Mouse (Mus musculus) limb, embryonic 15.5 days (tissue): Measurements from ENCODE around the gene Il2ra. TPM values are rescaled to one million over a fixed set of nuclear protein-coding genes. Genes with fewer than 3 reads are reported as not detected.
"Not testable (repeated sequence)": the region's sequence is repeated elsewhere in the genome, so short reads cannot be mapped to it uniquely, and the experiment has no call there.

ENCODE experiments used
- ATAC-seq: fragments of 200-750 bp; cut with Nextera tagmentation; 2 replicates; pipeline ENCODE4 v1.8.0; 2017; ENCODE audit warnings: low read depth, moderate TSS enrichment; ENCODE audit not compliant: insufficient number of reproducible peaks, low FRiP score, low TSS enrichment
- H3K27ac ChIP-seq: fragments of 300-500 bp; sonication (generic); 2 replicates; pipeline ENCODE4 v1.5.1; 2015; ENCODE audit warnings: moderate library complexity, mild to moderate bottlenecking, inconsistent platforms
- H3K27me3 ChIP-seq: fragments of 300-500 bp; sonication (generic); 2 replicates; pipeline ENCODE4 v1.6.1; 2015; ENCODE audit warnings: inconsistent platforms
- H3K36me3 ChIP-seq: fragments of 300-500 bp; sonication (generic); 2 replicates; pipeline ENCODE4 v1.6.1; 2015; ENCODE audit warnings: inconsistent platforms
- H3K4me1 ChIP-seq: fragments of 300-500 bp; sonication (generic); 2 replicates; pipeline ENCODE4 v1.6.1; 2015; ENCODE audit warnings: inconsistent platforms
- H3K4me2 ChIP-seq: fragments of 300-500 bp; sonication (generic); 2 replicates; pipeline ENCODE4 v1.6.1; 2015; ENCODE audit warnings: mild to moderate bottlenecking, inconsistent platforms
- H3K4me3 ChIP-seq: fragments of 300-500 bp; sonication (generic); 2 replicates; pipeline ENCODE4 v1.5.1; 2015; ENCODE audit warnings: mild to moderate bottlenecking, inconsistent platforms
- H3K9ac ChIP-seq: fragments of 300-500 bp; sonication (generic); 2 replicates; pipeline ENCODE4 v1.6.1; 2015; ENCODE audit warnings: inconsistent platforms
- H3K9me3 ChIP-seq: fragments of 300-500 bp; sonication (generic); 2 replicates; pipeline ENCODE4 v1.6.1; 2016; ENCODE audit warnings: inconsistent platforms
- WGBS: fragments of 180-500 bp; shearing (Covaris S2); methylation state at CpG from one replicate; pipeline ENCODE4 v1.1.7; 2015; 5-methylcytosine and 5-hydroxymethylcytosine counted together
- polyA plus RNA-seq: library from polyadenylated mRNA; unstranded; fragments of >200 nt; fragmentation: Nextera tagmentation; extraction: Ambion mirVana; gene quantifications from 2 replicates; pipeline ENCODE4 v1.2.1, GENCODE M21; 2015

Gene Il2ra
- polyA plus RNA-seq, 1 experiment from 2014 or later = not detected

DNA sequence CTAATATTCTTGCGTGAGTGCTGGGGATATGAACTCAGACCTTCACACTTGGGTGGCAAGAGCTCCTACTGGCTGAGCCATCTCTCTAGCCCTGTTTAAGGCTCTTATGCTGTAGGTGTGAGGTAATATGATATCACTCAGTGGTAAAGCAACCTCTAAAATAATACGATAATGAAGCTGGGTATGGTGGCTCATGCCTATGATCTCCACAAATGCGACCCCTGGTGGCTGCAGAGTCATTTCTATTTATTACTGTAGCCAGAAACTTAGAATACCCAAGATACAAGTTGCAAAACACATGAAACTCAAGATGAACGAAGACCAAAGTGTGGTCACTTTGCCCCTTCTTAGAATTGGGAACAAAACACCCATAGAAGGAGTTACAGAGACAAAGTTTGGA lies 67.5 kb downstream of the Il2ra start:
- not testable (repeated sequence) for H3K27ac ChIP-seq, H3K4me1 ChIP-seq, H3K9me3 ChIP-seq, ATAC-seq, H3K4me3 ChIP-seq, H3K9ac ChIP-seq, H3K36me3 ChIP-seq, H3K4me2 ChIP-seq, H3K27me3 ChIP-seq
- 48% methylated on average over 4 of the region's 4 CpGs for WGBS

GRCm38 (mm10) chr2:11712483-11712990 lies 69.9 kb downstream of the Il2ra start:
- H3K9ac ChIP-seq = no peak overlapping the region
- H3K9me3 ChIP-seq = no peaks in the 10 kb centered on the region
- H3K36me3 ChIP-seq = no peaks in the 10 kb centered on the region
- no peaks in the 10 kb centered on the region for H3K4me1 ChIP-seq
- H3K27me3 ChIP-seq = no peaks in the 10 kb centered on the region
- H3K4me2 ChIP-seq = no peak overlapping the region
- WGBS = 76% methylated on average over 6 of the region's 6 CpGs
- ATAC-seq = no peak
- H3K27ac ChIP-seq = no peak overlapping the region
- no peak overlapping the region for H3K4me3 ChIP-seq

GRCm38 (mm10) chr2:11713021-11713420 lies 70.4 kb downstream of the Il2ra start:
- Histone ChIP-seq H3K27me3 (no peaks in the 10 kb centered on the region), H3K9ac (no peak overlapping the region), H3K36me3 (no peaks in the 10 kb centered on the region), H3K4me1 (no peaks in the 10 kb centered on the region), H3K4me2 (no peak overlapping the region), H3K4me3 (no peak overlapping the region), H3K9me3 (no peaks in the 10 kb centered on the region), H3K27ac (no peak overlapping the region)
- WGBS = 61% methylated on average over 3 of the region's 3 CpGs
- ATAC-seq = no peak

DNA sequence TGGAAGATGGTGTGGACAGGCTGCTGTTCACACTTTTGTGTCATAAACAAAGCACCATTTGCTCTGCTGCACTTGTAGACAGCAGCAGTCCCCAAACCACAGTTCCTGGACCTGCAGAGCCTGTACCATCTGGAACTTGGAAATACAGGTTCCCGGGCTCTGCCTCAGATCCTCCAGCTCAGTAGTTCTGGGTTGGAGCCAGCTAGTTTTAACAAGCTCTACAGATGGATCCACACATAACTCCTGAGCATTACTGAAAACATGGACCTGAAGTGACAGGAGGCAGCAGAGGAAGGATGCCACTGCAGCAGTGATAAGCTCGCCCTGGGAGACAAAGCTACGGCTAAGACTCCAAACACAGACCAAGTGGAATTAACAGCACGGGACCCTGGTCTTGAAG lies 71.9 kb downstream of the Il2ra start:
- Histone ChIP-seq H3K4me2 (no peak overlapping the region), H3K27me3 (no peaks in the 10 kb centered on the region), H3K9me3 (no peaks in the 10 kb centered on the region), H3K4me1 (no peaks in the 10 kb centered on the region), H3K27ac (no peak overlapping the region), H3K9ac (no peak overlapping the region), H3K36me3 (no peaks in the 10 kb centered on the region), H3K4me3 (no peak overlapping the region)
- 76% methylated on average over 4 of the region's 4 CpGs for WGBS
- ATAC-seq = no peak

DNA sequence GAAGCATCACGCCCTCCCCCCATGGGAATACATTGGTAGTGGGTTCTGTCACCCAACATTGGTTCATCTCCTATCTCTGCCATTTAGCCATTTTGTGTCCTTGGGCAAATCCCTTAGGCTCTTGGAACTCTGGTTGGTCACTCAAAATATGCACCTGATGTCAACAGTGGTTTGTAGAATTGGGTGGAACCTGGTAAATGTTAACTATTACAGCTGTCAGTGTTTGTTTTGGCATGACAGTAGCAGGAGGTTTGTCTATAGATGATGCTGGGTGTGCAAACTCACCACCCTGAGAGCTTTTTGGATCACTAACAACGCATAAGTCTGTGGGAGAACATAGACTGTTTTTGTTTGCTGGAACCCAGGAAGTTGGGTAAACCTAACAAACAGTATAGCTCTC lies 76.0 kb downstream of the Il2ra start:
- ATAC-seq = no peak
- 83% methylated on average over 2 of the region's 2 CpGs for WGBS

DNA sequence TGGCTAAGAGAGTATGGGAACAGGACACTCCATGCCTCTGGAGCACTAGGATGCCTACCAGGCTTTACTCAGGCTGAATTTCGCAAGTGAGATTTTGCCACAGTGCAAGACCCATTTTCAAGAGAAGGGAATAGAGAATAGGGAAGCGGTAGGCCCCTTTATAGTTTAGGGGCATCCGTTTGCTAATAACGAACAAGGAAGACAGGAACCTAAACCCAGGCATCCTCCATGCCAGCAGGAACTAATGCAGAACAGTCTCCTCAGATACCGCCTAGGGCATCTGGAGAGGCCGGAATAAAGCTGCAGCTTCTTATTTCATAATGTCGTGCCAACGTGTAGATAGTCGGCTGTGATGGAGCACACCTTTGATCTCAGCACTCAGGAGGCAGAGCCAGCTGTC lies 80.0 kb downstream of the Il2ra start:
- no peaks in the 10 kb centered on the region for H3K9me3 ChIP-seq
- no peak overlapping the region for H3K4me2 ChIP-seq
- no peaks in the 10 kb centered on the region for H3K4me1 ChIP-seq
- 74% methylated on average over 9 of the region's 9 CpGs for WGBS
- no peak overlapping the region for H3K27ac ChIP-seq
- H3K36me3 ChIP-seq = no peaks in the 10 kb centered on the region
- no peak overlapping the region for H3K4me3 ChIP-seq
- ATAC-seq = no peak
- H3K9ac ChIP-seq = no peak overlapping the region
- no peaks in the 10 kb centered on the region for H3K27me3 ChIP-seq

More for the DNA sequence above, 76.0 kb downstream of the Il2ra start:
- Histone ChIP-seq H3K9me3 (no peaks in the 10 kb centered on the region), H3K4me1 (no peaks in the 10 kb centered on the region), H3K27me3 (no peaks in the 10 kb centered on the region), H3K36me3 (no peaks in the 10 kb centered on the region), H3K9ac (no peak overlapping the region), H3K4me3 (no peak overlapping the region), H3K27ac (no peak overlapping the region), H3K4me2 (no peak overlapping the region)

DNA sequence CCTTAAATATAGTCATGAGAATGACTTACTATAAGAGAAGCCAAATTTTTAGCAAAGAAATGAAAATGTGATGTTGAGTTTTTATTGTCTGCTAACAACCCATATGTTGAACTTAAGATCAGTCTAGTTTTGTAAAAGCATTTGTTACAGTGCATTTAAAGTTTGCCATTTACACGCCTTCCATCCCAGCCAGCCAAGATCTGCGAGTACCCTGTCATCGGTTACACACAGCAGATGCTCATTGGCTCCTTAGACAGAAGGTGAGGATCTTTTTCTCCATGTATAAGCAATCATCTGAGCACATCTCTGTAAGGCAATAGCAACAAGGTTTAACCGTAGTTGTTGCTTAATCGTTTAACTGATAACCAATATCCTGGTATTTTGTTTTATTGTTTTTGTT lies 85.0 kb downstream of the Il2ra start:
- no peak overlapping the region for H3K4me3 ChIP-seq
- H3K27ac ChIP-seq = no peak overlapping the region
- H3K9me3 ChIP-seq = no peaks in the 10 kb centered on the region
- H3K4me2 ChIP-seq = no peak overlapping the region
- H3K4me1 ChIP-seq = no peaks in the 10 kb centered on the region
- H3K9ac ChIP-seq = no peak overlapping the region
- ATAC-seq = no peak
- 88% methylated on average over 5 of the region's 5 CpGs for WGBS
- no peaks in the 10 kb centered on the region for H3K27me3 ChIP-seq
- H3K36me3 ChIP-seq = no peaks in the 10 kb centered on the region

- no peak overlapping the region for H3K4me3 ChIP-seq
- no peak overlapping the region for H3K4me2 ChIP-seq
- no peaks in the 10 kb centered on the region for H3K4me1 ChIP-seq
- WGBS = 42% methylated on average over 3 of the region's 3 CpGs
- no peak overlapping the region for H3K27ac ChIP-seq
- no peaks in the 10 kb centered on the region for H3K27me3 ChIP-seq
- no peaks in the 10 kb centered on the region for H3K9me3 ChIP-seq
- H3K36me3 ChIP-seq = no peaks in the 10 kb centered on the region
- H3K9ac ChIP-seq = no peak overlapping the region
- ATAC-seq = no peak
Observed at GRCm38 (mm10) chr2:11729091-11729490, 86.5 kb downstream of the Il2ra start.

- no peaks in the 10 kb centered on the region for H3K9me3 ChIP-seq
- no peak overlapping the region for H3K4me3 ChIP-seq
- H3K36me3 ChIP-seq = no peaks in the 10 kb centered on the region
- H3K27ac ChIP-seq = no peak overlapping the region
- ATAC-seq = no peak
- WGBS = 63% methylated on average over 5 of the region's 5 CpGs
- no peak overlapping the region for H3K9ac ChIP-seq
- H3K4me2 ChIP-seq = no peak overlapping the region
- no peaks in the 10 kb centered on the region for H3K4me1 ChIP-seq
- H3K27me3 ChIP-seq = no peaks in the 10 kb centered on the region
Observed at GRCm38 (mm10) chr2:11732978-11733377, 90.4 kb downstream of the Il2ra start.

DNA sequence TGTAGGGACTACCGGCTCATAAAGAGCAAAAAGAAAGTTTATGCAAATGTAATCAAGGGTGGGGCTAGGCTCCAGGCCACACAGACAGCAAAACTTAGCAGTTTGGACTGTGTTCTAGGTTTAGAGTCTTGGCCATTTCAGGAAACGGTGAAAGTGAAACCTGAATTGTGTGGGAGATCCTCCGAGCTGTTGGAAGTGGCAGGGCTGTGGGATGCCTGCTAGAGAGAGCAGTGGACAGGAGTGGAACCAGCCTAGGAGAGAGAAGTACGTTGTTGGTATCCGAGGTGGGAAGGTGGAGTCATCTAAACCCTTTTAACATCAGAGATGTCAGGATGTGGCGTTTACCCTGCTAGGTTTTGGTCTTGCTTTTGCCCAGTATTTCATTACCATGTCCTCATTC lies 93.2 kb downstream of the Il2ra start:
- Histone ChIP-seq H3K27me3 (no peaks in the 10 kb centered on the region), H3K4me1 (no peaks in the 10 kb centered on the region), H3K36me3 (peaks cover 9% of the 10 kb centered on the region), H3K4me2 (no peak overlapping the region), H3K4me3 (no peak overlapping the region), H3K9me3 (no peaks in the 10 kb centered on the region), H3K27ac (no peak overlapping the region), H3K9ac (no peak overlapping the region)
- ATAC-seq = no peak
- WGBS = 86% methylated on average over 6 of the region's 6 CpGs

DNA sequence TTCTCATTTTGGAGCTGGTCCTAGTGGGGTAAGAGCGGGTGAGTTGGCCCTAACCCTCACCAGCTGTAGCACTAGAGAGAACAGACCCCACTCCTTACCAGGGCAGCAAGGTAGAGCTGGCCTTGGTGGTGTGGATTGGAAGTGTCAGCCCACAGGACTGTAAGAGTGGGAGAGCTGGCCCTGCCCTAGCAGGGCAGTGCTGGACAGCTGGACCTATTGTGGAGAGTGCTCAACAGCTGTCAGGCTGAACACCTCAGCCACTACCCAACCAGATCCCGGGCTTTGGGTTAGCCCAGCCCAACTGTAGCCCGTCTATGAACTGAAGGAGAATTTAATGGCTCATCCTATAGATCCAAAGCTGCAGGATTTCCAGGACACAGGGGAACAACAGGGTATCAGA lies 96.2 kb downstream of the Il2ra start:
- ATAC-seq = no peak
- Histone ChIP-seq H3K36me3 (peaks cover 39% of the 10 kb centered on the region), H3K4me3 (no peak overlapping the region), H3K9ac (no peak overlapping the region), H3K9me3 (no peaks in the 10 kb centered on the region), H3K27ac (no peak overlapping the region), H3K4me2 (no peak overlapping the region), H3K27me3 (no peaks in the 10 kb centered on the region), H3K4me1 (no peaks in the 10 kb centered on the region)
- WGBS = 89% methylated on average over 3 of the region's 3 CpGs

DNA sequence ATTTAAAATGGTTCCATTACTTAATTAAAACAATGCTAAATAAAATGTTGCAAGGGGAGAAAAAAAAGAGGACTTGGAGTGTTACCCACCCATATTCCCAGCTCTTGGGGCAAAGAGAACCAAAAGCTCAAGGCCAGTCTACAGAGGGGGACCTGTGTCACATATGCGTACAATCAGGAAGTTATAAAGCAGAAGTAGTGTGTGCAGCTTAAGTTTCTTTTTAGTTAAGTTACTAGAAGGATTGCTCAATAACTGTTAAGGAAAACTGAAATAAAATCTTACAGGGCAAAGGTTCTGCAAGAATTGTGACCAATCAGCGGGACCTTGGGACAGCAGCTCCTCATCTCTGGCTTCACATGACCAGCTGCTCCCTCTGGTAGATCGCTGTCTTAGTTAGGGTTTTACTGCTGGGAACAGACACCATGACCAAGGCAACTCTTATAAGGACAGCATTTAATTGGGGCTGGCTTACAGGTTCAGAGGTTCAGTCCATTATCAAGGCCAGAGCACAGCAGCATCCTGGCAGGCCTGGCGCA lies 97.0 kb downstream of the Il2ra start:
- ATAC-seq = no peak
- Histone ChIP-seq H3K9me3 (no peaks in the 10 kb centered on the region), H3K27me3 (no peaks in the 10 kb centered on the region), H3K4me1 (no peaks in the 10 kb centered on the region), H3K36me3 (peaks cover 45% of the 10 kb centered on the region), H3K4me3 (no peak overlapping the region), H3K4me2 (no peak overlapping the region), H3K9ac (no peak overlapping the region), H3K27ac (no peak overlapping the region)
- 92% methylated on average over 4 of the region's 4 CpGs for WGBS
